Mouse (Mus musculus): ENCODE measurements around the gene Tmem88b.

The Tmem88b gene

DNA sequence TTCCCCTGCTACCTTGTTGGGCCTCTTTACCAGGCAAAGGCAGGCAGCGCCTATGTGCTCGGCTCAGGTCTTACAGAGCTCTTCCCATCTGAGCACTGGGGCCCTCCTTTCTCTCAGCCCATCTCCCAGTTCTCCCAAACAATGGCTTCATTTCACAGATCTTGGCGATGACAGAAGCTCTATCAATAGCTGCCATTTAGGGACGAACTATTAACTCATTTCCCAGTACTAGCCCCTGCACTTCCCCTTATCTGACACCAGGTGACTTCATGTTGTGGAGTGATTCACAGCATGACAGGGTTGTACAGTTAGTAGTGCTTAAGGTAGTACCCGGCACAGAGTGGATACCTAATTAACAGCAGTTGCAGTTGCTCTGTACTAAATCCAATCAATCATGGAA lies at the start of gene Tmem88b:
Tmem88b (minus strand) TSS at position 56 of the 400 bp plus-strand sequence.
- DNase-seq (ENCODE audit: extremely low spot score, low spot score) = no peak

DNA sequence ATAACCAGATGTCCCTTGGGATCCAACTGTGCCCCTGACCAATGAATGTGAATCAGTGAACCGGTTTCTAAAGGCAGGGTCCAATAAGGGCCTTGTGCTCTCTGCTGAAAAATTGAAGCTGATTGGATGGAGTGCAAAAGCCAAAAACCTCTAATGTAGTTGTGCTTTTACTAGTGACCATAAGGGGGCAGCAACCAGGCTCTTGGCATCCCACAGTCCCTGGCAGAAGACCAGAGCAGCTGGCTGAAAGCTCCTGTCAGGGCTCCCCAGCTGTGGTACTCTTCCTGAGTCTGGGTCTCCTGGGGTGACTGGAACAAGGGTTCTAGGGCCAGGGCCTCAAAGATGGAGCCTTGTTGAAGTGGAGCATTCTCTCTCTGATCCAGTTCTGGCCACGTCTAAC lies 48.2 kb upstream of the Tmem88b start:
- peak; percentile 65 for DNase-seq (ENCODE audit: extremely low spot score, low spot score)

DNA sequence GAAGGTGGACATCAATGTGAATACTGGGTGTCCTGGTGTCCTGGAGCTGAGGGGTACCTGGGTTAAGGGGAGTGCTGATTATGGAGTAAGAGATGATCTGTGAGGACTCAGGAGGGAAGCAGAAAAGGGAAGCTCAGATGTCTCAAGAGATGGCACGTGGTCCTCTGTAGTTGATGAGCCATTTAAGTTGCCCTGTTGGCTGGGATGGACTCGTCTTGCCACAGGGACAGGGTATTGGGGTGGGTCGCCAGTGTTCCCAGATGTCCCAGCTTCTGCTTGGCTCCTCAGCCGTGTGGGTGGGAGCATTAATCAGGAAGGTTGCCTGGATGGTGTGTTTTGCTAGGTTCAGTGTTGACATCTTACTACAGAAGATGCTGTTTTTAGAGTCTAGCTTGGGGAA lies 47.6 kb upstream of the Tmem88b start:
- no peak for DNase-seq (ENCODE audit: extremely low spot score, low spot score)

DNA sequence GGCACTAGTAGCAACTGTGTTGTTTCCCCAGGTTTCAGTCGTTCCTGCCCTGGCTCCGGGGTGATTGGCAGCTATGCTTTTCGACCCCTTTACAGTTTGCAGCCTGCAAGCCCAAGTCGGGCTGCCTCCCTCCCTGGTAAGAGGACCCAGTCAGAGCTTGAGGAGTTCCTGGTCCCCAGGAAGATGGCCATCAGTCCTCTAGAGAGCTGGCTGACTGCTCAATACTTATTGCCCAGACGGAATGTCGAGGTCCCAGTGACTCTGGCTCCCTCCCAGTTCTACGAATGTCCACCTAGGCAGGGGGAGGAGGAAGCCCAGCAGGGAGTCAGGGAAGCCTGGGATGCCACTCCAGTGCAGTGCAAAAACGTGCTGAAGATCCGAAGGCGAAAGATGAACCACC lies 46.6 kb upstream of the Tmem88b start:
- no peak for DNase-seq (ENCODE audit: extremely low spot score, low spot score)

DNA sequence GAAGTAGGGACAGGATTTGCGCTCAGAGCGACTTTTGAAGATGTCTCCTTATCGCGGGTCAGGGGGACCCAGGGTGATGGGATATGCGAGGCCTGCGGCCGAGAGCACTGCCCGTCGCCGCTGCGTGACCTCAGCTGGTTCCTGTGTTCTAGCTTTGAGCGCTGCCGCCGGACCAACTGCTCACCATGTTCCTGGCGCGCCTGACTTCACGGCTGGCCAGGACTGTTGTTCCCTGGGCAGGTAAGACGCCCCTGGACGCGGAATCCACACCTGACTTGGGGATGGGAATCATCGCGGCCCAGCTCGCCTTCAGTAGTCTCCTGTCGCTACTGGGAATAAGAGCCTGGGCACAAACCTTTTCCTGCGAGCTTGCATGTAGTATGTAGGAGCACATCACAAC lies 46.2 kb upstream of the Tmem88b start:
- no peak for DNase-seq (ENCODE audit: extremely low spot score, low spot score)

DNA sequence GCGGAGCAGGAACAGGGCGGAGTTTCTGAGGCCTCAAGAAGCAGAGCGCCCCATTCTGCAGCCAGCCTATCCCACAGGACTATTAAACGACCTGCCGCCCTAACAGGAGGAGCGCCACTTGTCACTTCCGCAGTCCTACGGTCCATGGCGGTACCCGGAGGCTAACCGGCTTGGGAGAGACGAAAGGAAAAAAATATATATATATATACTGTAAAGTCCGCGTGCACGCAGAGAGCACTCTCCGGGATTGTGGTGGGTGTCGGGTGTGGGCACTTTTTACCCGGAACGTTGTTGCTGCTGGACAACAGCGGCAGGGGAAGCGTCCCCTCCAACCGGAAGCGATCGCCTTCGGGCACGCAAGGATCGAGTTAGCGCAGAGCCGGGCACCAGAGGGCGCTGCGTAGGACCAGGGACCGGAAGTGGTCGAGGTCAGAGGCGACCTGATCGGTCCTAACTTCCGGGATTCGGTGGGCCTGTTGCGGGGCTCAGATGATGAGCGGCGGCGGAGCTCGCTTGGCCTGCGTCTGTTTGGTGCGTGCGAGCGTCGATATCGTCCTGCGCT lies 45.6 kb upstream of the Tmem88b start, which contains the start of gene Aurkaip1:
Aurkaip1 (plus strand) TSS at position 68 of the 562 bp plus-strand sequence.
- peak; percentile 97 for DNase-seq (ENCODE audit: extremely low spot score, low spot score)

DNA sequence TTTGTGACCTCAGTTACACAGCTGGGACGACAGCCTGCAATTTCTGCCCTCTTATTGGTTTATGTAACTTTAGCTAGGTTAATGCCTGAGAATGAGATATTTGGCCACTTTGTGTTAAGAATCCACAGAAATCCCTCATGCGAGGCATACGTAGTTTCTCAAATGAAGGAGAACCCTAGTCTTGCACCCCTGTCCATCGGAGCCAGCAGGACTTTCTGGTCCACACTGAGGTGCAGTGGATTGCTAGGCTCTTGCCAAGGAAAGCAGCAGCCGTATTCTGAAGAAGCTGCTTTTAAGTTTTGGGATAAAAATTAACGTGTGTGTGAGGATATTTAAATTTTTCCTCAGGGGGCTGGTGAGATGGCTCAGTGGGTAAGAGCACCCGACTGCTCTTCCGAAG lies 44.9 kb upstream of the Tmem88b start:
- no peak for DNase-seq (ENCODE audit: extremely low spot score, low spot score)

DNA sequence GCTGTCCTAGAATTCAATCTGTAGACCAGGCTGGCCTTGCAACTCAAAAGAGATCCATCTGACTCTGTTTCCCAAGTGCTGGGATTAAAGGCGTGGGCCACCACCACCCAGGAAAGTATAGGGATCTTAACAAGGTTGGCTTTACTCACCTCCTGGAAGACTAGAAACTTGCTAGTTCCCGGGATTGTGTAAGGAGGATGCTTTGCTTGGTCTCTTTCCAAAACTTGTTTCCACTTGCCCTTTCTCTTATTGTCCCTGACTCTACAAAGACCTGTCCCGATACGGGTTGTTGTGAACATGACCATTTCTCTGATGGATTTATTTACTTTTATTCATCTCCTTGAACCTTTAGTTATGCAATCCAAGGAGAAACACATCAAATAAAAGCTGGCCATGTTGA lies 44.2 kb upstream of the Tmem88b start:
- DNase-seq (ENCODE audit: extremely low spot score, low spot score) = no peak

DNA sequence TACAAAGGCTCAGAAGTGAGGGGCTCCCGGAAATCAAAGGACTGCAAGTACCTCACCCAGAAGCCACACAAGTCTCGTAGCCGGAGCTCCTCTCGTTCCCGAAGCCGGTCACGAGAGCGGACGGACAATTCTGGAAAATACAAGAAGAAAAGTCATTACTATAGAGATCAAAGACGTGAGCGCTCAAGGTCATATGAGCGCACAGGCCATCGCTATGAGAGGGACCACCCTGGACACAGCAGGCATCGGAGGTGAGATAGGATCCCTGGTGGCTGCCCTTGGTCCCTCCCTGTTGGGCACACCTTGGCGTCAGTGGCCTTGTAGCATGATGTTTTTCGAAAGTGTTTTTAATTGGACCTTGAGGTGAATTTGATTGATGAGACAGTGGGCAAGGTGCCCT lies 37.8 kb upstream of the Tmem88b start:
- DNase-seq (ENCODE audit: extremely low spot score, low spot score) = no peak

DNA sequence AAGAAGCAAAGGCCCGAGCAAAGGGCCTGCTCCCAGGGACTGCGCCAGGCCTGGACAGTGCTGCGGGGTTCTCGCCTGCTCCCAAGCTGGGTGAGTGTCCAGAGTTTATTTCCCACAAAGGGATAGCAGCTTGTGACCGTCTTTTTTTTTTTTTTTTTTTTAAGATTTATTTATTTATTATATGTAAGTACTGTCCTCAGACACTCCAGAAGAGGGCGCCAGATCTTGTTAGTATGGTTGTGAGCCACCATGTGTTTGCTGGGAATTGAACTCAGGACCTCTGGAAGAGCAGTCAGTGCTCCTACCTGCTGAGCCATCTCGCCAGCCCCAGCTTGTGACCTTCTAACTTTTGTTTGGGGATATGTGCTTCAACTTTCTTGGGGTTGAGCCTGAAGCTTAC lies 35.4 kb upstream of the Tmem88b start:
- DNase-seq (ENCODE audit: extremely low spot score, low spot score) = no peak

DNA sequence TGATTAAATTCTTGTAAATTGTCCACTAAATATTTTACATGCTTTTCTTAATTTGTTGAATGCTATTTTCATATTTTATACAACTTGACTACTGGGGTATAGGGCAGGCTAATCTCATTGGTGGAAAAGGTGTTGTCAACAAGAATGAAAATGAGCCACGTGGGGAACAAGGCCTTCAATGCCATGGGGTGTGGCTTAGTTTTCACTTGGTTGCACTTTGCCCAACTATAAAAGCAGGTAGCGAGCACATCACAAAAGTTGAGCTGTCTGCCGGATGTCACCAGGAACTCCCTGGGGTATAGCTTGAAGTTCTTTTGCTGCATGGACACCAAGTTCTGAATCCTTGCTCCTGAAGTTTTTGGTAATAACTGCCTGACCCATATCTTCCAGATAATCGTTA lies 31.9 kb upstream of the Tmem88b start:
- no peak for DNase-seq (ENCODE audit: extremely low spot score, low spot score)

DNA sequence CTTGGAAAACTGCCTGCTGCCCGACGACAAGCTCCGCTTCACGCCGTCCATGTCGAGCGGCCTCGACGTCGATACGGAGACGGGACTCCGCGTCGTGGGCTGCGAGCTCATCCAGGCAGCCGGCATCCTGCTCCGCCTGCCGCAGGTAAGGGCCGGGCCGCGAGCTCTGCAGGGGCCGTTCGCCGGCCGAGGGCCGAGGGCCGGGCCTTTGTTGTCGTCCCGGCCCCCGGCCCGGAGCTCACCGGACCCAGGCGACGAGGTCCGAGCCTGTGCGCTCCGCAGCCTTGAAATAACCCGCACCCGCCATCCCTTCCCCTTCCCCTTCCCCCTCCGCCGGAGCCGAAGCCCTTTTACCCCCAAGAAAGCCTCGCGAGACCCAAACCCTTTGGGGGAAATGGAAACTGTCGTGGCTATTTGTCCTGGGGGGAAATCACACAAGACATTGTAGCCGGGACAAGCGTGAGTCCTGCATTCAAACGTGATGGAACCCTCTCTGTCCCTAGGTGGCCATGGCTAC lies 27.0 kb upstream of the Tmem88b start:
- peak; percentile 57 for DNase-seq (ENCODE audit: extremely low spot score, low spot score)

DNA sequence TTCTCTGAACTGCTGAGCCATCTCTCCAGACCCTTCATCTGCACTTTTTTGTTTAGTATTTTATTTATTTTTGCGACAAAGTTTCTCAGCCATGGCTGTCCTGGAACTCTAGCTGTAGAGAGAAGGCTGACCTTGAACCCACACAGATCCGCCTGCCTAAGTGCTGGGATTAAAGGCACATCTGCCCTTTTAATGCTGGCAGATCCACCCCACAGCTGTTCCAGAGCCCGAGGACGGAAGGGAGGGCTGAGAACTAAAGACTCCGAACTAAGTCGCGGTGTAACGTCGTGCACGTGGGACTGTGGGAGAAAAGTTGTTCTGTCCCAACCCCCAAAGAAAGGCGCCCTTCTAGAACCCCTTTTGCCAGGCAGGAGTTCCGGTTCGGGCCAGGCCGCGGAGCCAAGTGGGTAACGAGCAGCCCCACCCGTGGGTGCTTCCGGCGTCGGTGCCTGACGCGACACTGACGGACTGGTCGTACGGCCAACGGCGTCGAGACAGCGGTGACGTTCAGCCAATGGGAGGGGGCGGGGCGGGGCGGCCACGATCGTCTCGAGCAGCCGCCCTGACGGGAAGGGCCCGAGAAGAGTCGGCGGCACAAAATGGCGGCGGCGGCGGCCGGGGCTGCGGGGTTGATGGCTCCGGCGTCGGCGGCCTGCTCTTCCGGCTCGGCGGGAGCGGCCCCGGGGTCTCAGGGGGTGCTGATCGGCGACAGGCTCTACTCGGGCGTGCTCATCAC lies 26.4 kb upstream of the Tmem88b start, which contains the start of gene Ccnl2:
Ccnl2 (plus strand) TSS at position 561 of the 736 bp plus-strand sequence.
- peak; percentile 96 for DNase-seq (ENCODE audit: extremely low spot score, low spot score)

DNA sequence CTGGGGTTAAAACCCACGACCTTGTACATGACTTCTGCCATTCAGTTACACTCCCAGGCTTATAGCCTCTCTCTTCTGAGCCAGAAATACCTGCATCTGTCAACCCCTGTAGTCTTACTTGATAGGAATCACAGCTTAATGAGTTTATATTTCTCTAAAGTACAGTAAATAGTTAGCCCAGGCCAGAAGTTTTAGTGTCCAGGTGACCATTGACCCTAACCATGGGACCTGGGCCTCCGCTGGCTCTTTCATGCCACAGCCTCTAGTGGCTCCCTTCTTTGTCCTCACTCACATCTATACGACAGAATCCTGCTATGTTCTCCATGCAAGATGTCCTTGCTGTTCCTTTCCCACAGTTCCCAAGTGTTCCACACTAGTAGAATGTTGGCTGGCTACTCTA lies 22.2 kb upstream of the Tmem88b start:
- DNase-seq (ENCODE audit: extremely low spot score, low spot score) = no peak

DNA sequence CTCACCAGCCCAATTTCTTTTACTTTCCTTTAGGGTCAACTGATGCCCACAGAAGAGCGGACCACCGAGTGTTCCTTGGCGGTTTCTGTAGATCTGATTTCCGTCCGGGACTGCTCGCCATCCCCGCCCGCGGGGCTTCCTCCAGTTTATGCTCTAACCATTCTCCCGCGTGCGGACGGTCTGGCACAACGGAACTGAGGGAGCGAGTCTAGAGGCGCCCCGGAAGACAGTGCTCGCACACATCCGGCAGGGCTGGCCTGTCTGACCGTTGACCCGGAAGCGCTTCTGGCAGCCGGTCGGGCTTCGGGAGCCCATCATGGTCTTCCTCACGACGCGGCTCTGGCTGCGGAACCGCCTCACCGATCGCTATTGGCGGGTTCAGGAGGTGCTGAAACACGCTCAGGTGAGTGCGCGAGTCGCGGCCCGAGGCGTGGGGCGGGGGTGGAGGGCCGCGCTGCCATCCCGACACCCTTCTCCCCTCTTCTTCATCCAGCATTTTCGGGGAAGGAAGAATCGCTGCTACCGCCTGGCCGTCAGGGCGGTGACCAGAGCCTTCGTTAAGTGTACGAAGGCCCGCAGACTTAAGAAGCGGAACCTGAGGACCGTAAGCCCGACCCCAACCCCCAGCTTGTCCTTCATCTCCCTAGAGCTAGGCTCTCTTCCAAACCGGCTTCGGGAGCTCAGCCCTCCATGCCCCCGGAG lies 17.8 kb upstream of the Tmem88b start:
- DNase-seq (ENCODE audit: extremely low spot score, low spot score) = peak; percentile 97

DNA sequence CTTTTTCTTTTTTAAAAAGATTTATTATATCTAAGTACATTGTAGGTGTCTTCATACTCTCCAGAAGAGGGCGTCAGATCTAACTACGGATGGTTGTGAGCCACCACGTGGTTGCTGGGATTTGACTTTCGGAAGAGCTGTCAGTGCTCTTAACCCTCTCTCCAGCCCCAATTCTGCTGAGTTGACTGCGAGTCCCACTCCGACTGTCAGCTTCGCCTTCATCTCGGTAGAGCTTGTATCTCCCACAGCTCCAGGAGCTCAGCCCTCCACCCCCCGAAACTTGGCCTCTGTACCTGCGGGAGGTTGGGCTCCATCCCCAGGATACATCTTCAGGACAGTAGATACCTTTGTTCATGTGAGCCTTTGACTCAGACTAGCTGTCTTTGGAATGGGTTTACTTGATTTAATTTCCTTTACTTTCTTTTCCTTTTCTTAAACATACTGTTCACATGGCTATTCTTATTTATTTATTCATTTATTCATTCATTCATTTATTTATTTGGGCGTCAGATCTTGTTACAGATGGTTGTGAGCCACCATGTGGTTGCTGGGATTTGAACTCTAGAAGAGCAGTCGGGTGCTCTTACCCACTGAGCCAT lies 17.2 kb upstream of the Tmem88b start, which contains the start of gene Mrpl20:
Mrpl20 (plus strand) TSS at position 138 of the 599 bp plus-strand sequence.
- no peak for DNase-seq (ENCODE audit: extremely low spot score, low spot score)

DNA sequence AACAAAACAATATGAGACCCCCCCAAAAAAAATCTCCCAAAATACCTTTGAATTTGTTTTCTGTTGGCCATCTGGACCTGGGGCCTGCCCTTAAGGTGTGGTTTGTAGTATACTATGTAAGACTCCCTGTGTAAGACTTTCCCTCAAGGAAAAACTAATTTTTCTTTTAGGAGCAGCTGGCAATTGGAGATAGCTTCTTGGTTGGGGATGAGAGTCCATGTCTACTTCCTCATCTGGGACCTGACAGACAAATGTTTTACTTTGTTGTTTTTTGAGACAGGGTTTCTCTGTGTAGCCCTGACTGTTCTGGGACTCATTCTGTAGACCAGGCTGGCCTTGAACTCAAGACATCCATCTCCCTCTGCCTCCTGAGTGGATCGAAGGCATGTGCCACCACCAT lies 16.4 kb upstream of the Tmem88b start:
- no peak for DNase-seq (ENCODE audit: extremely low spot score, low spot score)

DNA sequence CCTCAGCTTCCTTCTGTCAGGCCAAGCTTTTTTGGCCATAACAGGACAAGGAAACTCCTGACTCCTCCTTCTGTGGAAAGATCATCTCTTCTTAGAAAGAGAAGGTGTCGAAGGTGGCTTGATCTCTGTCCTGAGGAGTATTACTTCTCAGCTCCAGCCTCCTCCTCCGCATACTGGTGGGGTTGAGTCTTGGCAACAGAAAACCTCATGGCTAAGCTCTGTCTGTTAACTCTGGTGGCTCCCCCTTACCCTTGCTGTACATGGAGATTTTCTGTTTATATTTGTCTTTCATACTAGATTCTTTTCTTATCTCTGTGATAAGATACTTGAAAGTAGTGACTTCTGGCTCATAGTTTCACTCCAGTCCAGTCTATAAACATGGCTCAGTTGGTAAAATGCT lies 8.1 kb upstream of the Tmem88b start:
- no peak for DNase-seq (ENCODE audit: extremely low spot score, low spot score)

DNA sequence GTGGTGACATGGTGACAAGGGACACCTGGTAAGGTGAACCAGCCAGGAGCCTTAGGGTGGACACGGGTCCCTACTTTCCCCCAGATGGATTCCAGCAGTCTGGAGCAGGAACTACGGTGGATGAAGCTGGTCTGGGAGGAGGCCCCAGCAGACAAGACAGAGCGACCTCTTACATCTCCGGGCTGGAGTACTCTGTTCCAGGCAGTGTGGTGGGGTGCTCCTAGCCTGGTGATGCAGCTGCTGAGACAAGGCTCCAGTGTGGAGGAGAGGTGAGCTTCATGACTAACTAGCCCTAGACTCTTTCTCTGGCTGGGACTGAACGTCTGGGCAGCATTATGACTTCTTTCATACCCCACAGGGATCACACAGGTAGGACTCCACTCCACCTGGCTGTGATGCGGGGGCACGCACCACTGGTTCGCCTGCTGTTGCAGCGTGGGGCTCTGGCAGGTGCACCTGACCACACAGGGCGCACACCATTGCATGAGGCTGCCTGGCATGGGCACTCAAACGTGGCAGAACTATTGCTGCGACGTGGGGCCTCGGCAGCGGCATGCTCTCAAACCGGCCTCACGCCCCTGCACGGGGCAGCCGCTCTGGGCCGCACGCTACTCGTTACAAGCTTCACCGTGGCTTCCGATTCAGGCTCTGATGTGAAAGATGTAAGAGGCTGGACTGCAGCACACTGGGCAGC lies 5.7 kb upstream of the Tmem88b start:
- no peak for DNase-seq (ENCODE audit: extremely low spot score, low spot score)

DNA sequence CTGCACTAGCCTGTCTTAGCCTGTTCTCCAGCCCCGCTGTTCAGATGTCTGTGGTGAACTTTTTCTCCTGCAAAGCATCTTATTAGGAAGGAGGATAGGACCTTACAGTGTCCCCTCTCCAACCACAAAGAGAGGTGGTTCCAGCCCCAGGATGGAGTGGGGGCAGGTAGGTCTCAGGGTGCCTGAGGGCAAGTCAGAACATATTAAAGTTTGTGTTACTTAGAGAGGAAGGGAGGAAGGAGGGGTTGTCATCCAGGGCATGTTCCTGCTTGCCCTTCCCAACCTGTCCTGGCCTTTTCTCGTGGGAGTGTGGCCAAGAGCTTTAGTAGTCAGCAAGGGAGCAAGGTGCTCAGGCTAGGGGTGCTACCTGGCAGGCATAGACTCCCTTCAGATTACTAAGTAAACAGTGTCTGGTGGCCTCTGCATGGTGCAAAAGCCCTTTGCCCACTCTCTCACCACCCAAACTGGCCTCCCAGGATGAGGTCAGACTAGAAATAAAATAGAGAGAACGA lies 5.0 kb upstream of the Tmem88b start:
- DNase-seq (ENCODE audit: extremely low spot score, low spot score) = no peak

DNA sequence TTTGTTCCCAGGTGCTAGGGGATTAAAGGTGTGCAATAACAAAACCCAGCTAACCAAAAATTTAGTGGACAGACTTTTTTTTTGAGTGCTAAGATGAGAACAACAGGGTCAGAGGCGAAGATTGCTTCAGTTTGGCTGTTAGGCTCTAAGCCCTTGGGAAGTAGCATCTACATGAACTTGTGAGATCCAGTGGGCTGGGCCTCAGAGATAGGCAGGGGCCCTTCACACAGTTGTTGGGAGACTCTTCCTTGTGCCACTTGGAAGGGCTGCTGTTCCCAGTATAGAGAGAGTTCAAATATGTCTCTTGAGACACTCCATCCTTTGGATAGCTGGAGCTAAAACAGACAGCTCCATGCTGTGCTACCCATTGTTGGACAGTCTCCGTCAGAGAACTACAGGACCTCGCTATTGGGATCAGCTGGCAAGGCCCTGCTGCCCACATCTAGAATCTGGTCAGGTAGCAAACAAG lies 4.4 kb upstream of the Tmem88b start, which contains the start of gene Ankrd65:
Ankrd65 (plus strand) TSS at position 419 of the 469 bp plus-strand sequence.
- DNase-seq (ENCODE audit: extremely low spot score, low spot score) = no peak

Measured in neural tube, embryonic 10.5 days (tissue).